Mouse (Mus musculus) MEL (cell line): ENCODE measurements around the gene Wipf3. TPM values are rescaled to one million over a fixed set of nuclear protein-coding genes. Genes with fewer than 3 reads are reported as not detected.

Experiments
- DNase-seq: peaks from one replicate; pipeline ENCODE4 v3.0.0; 2011; ENCODE audit warnings: low read depth, low spot score
- H3K27ac ChIP-seq: 2 replicates; pipeline ENCODE4 v1.5.1; 2012; ENCODE audit warnings: low read depth, mild to moderate bottlenecking, control low read depth, low read length, moderate library complexity; ENCODE audit not compliant: control insufficient read depth
- H3K27me3 ChIP-seq, 2 experiments: fragments of 150-350 bp in 1 of 2; sonication (generic) in 1 of 2; 2 replicates each; pipeline ENCODE4 v1.6.1; 2012; ENCODE audit warnings: low read length in 2 of 2, mild to moderate bottlenecking in 2 of 2, improper control_type of control experiment in 1 of 2, moderate library complexity in 1 of 2; ENCODE audit not compliant: insufficient read depth in 2 of 2, control insufficient read depth in 1 of 2
- H3K36me3 ChIP-seq, 2 experiments: 2 replicates each; pipeline ENCODE4 v1.6.1; 2012 to 2014; ENCODE audit warnings: low read length in 2 of 2, improper control_type of control experiment in 1 of 2, inconsistent platforms in 1 of 2, mild to moderate bottlenecking in 1 of 2; ENCODE audit not compliant: insufficient read depth in 2 of 2, control insufficient read depth in 1 of 2
- H3K4me1 ChIP-seq, 2 experiments: fragments of 150-350 bp in 1 of 2; sonication (generic) in 1 of 2; 2 replicates each; pipeline ENCODE4 v1.6.1; 2012; ENCODE audit warnings: low read length in 2 of 2, improper control_type of control experiment in 1 of 2, mild to moderate bottlenecking in 1 of 2; ENCODE audit not compliant: insufficient read depth in 2 of 2, control insufficient read depth in 1 of 2
- H3K4me3 ChIP-seq, 2 experiments: fragments of 150-350 bp in 1 of 2; sonication (generic) in 1 of 2; 2 replicates each; pipeline ENCODE4 v1.5.1; 2012; ENCODE audit warnings: low read depth in 2 of 2, low read length in 2 of 2, mild to moderate bottlenecking in 2 of 2, moderate library complexity in 2 of 2, control low read depth in 1 of 2, improper control_type of control experiment in 1 of 2; ENCODE audit not compliant: control insufficient read depth in 1 of 2, insufficient read depth in 1 of 2
- H3K79me2 ChIP-seq: 2 replicates; pipeline ENCODE4 v1.6.1; 2012; ENCODE audit warnings: mild to moderate bottlenecking, low read length, moderate library complexity; ENCODE audit not compliant: control insufficient read depth, poor library complexity, insufficient read depth
- H3K9ac ChIP-seq: 2 replicates; pipeline ENCODE4 v1.6.1; 2012; ENCODE audit warnings: low read depth, mild to moderate bottlenecking, control low read depth, low read length, moderate library complexity; ENCODE audit not compliant: control insufficient read depth, poor library complexity, severe bottlenecking
- H3K9me3 ChIP-seq: fragments of 150-350 bp; sonication (generic); replicated peaks from 2 replicates; pipeline ENCODE4 v1.6.1; 2012; ENCODE audit warnings: mild to moderate bottlenecking, low read length, improper control_type of control experiment, moderate library complexity; ENCODE audit not compliant: insufficient read depth
- BHLHE40 ChIP-seq: IDR thresholded peaks from 2 replicates; pipeline ENCODE4 v1.6.1; 2012; ENCODE audit warnings: low read depth, mild to moderate bottlenecking, inconsistent platforms, low read length, improper control_type of control experiment, borderline replicate concordance
- CHD2 ChIP-seq: IDR thresholded peaks from 2 replicates; pipeline ENCODE4 v1.6.1; 2011; ENCODE audit warnings: low read length, improper control_type of control experiment
- E2F4 ChIP-seq: IDR thresholded peaks from 2 replicates; pipeline ENCODE4 v1.6.1; 2011; ENCODE audit warnings: low read depth, low read length, improper control_type of control experiment, borderline replicate concordance
- ELF1 ChIP-seq: IDR thresholded peaks from 2 replicates; pipeline ENCODE4 v1.6.1; 2014; ENCODE audit warnings: low read depth, mild to moderate bottlenecking, inconsistent platforms, low read length, improper control_type of control experiment, moderate library complexity
- EP300 ChIP-seq, 2 experiments: IDR thresholded peaks; 2 replicates each; pipeline ENCODE4 v1.6.1; 2011; ENCODE audit warnings: improper control_type of control experiment in 2 of 2, low read length in 2 of 2, low read depth in 1 of 2, mild to moderate bottlenecking in 1 of 2
- JUND ChIP-seq: IDR thresholded peaks from 2 replicates; pipeline ENCODE4 v1.6.1; 2011; ENCODE audit warnings: low read depth, mild to moderate bottlenecking, improper control_type of control experiment, low read length
- KAT2A ChIP-seq: conservative IDR thresholded peaks from 2 replicates; pipeline ENCODE4 v1.6.1; 2012; ENCODE audit warnings: low read depth, low read length, improper control_type of control experiment, inconsistent platforms
- MAX ChIP-seq: IDR thresholded peaks from 2 replicates; pipeline ENCODE4 v1.6.1; 2011; ENCODE audit warnings: low read length, improper control_type of control experiment
- MYB ChIP-seq: IDR thresholded peaks from 2 replicates; pipeline ENCODE4 v1.6.1; 2011; ENCODE audit warnings: mild to moderate bottlenecking, low read depth, low read length, improper control_type of control experiment
- POLR2AphosphoS5 ChIP-seq: IDR thresholded peaks from 2 replicates; pipeline ENCODE4 v1.6.1; 2012; ENCODE audit warnings: low read depth, borderline replicate concordance, mild to moderate bottlenecking, inconsistent platforms, low read length, moderate library complexity, mixed read lengths
- SIN3A ChIP-seq: IDR thresholded peaks from 2 replicates; pipeline ENCODE4 v1.6.1; 2012; ENCODE audit warnings: low read length, improper control_type of control experiment, inconsistent platforms
- SMC3 ChIP-seq: IDR thresholded peaks from 2 replicates; pipeline ENCODE4 v1.6.1; 2011; ENCODE audit warnings: low read depth, low read length, improper control_type of control experiment
- TAL1 ChIP-seq: IDR thresholded peaks from 2 replicates; pipeline ENCODE4 v1.6.1; 2012; ENCODE audit warnings: mild to moderate bottlenecking, inconsistent platforms, low read length, moderate library complexity, mixed read lengths
- TCF12 ChIP-seq: IDR thresholded peaks from 2 replicates; pipeline ENCODE4 v1.6.1; 2014; ENCODE audit warnings: low read depth, mild to moderate bottlenecking, inconsistent platforms, low read length, improper control_type of control experiment, moderate library complexity
- ZC3H11A ChIP-seq: IDR thresholded peaks from 2 replicates; pipeline ENCODE4 v1.6.1; 2012; ENCODE audit warnings: low read depth, mild to moderate bottlenecking, inconsistent platforms, low read length, improper control_type of control experiment
- ZKSCAN1 ChIP-seq: IDR thresholded peaks from 2 replicates; pipeline ENCODE4 v1.6.1; 2012; ENCODE audit warnings: low read depth, mild to moderate bottlenecking, inconsistent platforms, low read length, improper control_type of control experiment, moderate library complexity
- ZNF384 ChIP-seq: IDR thresholded peaks from 2 replicates; pipeline ENCODE4 v1.6.1; 2012; ENCODE audit warnings: low read depth, mild to moderate bottlenecking, inconsistent platforms, low read length, improper control_type of control experiment
- polyA plus RNA-seq, 2 experiments: library from polyadenylated mRNA; stranded (reverse) in 1 of 2; unstranded in 1 of 2; fragments of >175 nt in 1 of 2; fragments of >200 nt in 1 of 2; gene quantifications; 2 replicates each; pipeline versions ENCODE4 v1.2.1 to v1.2.4; 2012; ENCODE audit warnings: low replicate concordance in 2 of 2, low read depth in 1 of 2; ENCODE audit not compliant: insufficient read length in 2 of 2, insufficient read depth in 1 of 2, missing spikeins in 1 of 2
- total RNA-seq: library from RNA; depleted of rRNA; stranded (reverse); fragments of 300-350 nt; gene quantifications from 2 replicates; pipeline ENCODE4 v1.2.3, GENCODE M21; 2012

Wipf3 gene
- total and polyA plus RNA-seq, 3 experiments, result not detected

GRCm38 (mm10) chr6:54481390-54482112 lies 52.1 kb downstream of the Wipf3 start:
- Histone ChIP-seq H3K9ac (no peak overlapping the region), H3K4me3 (no peak overlapping the region), H3K27me3 (no peaks in the 10 kb centered on the region), H3K36me3 (no peaks in the 10 kb centered on the region), H3K4me1 (no peaks in the 10 kb centered on the region), H3K9me3 (no peaks in the 10 kb centered on the region), H3K79me2 (no peaks in the 10 kb centered on the region), H3K27ac (no peak overlapping the region)
- TF ChIP-seq ZNF384 (no peak), ELF1 (no peak), BHLHE40 (no peak), JUND (no peak), E2F4 (no peak), SIN3A (no peak), EP300 (IDR thresholded peaks at IDR 0.05; ENCODE audit: low read depth in 1 of 2, low read length in 2 of 2) (no peak), TAL1 (no peak), ZKSCAN1 (no peak), MYB (no peak)
- DNase-seq, result no peak

- Histone ChIP-seq H3K36me3 (no peaks in the 10 kb centered on the region), H3K4me1 (no peaks in the 10 kb centered on the region), H3K27ac (no peak overlapping the region), H3K27me3 (no peaks in the 10 kb centered on the region), H3K9ac (no peak overlapping the region), H3K4me3 (no peak overlapping the region), H3K79me2 (no peaks in the 10 kb centered on the region), H3K9me3 (no peaks in the 10 kb centered on the region)
- no peak for DNase-seq
- no peak for TF ChIP-seq MAX
- TF ChIP-seq E2F4, result no peak
- no peak for TF ChIP-seq POLR2AphosphoS5
- no peak for TF ChIP-seq TCF12
- no peak for TF ChIP-seq TAL1
- TF ChIP-seq MYB, result no peak
- TF ChIP-seq KAT2A, result no peak
- TF ChIP-seq SMC3, result no peak
- no peak for TF ChIP-seq CHD2
- TF ChIP-seq ZC3H11A, result no peak
- no peak for TF ChIP-seq JUND
These were observed 55.6 kb downstream of the Wipf3 start for GRCm38 (mm10) chr6:54485000-54485399.
